Mouse (Mus musculus) spleen, adult 2 months (tissue): ENCODE data around the gene Cep131.

Experiments
- CTCF ChIP-seq: fragments of 200-500 bp; IDR thresholded peaks from 2 replicates; pipeline ENCODE4 v1.5.1; 2011; ENCODE audit warnings: mild to moderate bottlenecking, inconsistent platforms; ENCODE audit not compliant: insufficient read depth, insufficient read length, insufficient replicate concordance; ENCODE audit errors: extremely low read depth
- POLR2A ChIP-seq: fragments of 200-500 bp; IDR thresholded peaks from 2 replicates; pipeline ENCODE4 v1.6.1; 2011; ENCODE audit warnings: low read depth, low read length, inconsistent platforms

GRCm38 (mm10) chr11:120021367-120021766 lies 65.3 kb downstream of the Cep131 start:
- TF ChIP-seq CTCF (no peak), POLR2A (no peak)
